Mouse (Mus musculus) erythroblast, embryonic 14.5 days (primary cell): ENCODE measurements around the gene Hoxd10. TPM values are rescaled to one million over a fixed set of nuclear protein-coding genes. Genes with fewer than 3 reads are reported as not detected.

Experiments used
- H3K27me3 ChIP-seq: 2 replicates; pipeline ENCODE4 v1.6.1; 2012; ENCODE audit warnings: inconsistent platforms; ENCODE audit not compliant: control insufficient read depth
- H3K36me3 ChIP-seq: 2 replicates; pipeline ENCODE4 v1.6.1; 2012; ENCODE audit warnings: mild to moderate bottlenecking, inconsistent platforms; ENCODE audit not compliant: control insufficient read depth
- H3K4me1 ChIP-seq: 2 replicates; pipeline ENCODE4 v1.6.1; 2012; ENCODE audit warnings: inconsistent platforms; ENCODE audit not compliant: control insufficient read depth
- H3K4me3 ChIP-seq: replicated peaks from 2 replicates; pipeline ENCODE3; 2012; ENCODE audit warnings: moderate library complexity, mild to moderate bottlenecking, inconsistent platforms
- H3K9me3 ChIP-seq: 2 replicates; pipeline ENCODE4 v1.6.1; 2012; ENCODE audit warnings: low read length, inconsistent platforms, mixed read lengths; ENCODE audit not compliant: control insufficient read depth
- GATA1 ChIP-seq: IDR thresholded peaks from 2 replicates; pipeline ENCODE4 v1.6.1; 2012; ENCODE audit warnings: low read length, inconsistent platforms, mixed read lengths
- TAL1 ChIP-seq: IDR thresholded peaks from 3 replicates; pipeline ENCODE4 v1.6.1; 2012; ENCODE audit warnings: low read length, inconsistent platforms, mixed read lengths
- polyA plus RNA-seq: library from polyadenylated mRNA; stranded (reverse); fragments of >175 nt; gene quantifications from 2 replicates; pipeline ENCODE4 v1.2.3, GENCODE M21; 2012

The Hoxd10 gene
- polyA plus RNA-seq, 1 experiment, result not detected

DNA sequence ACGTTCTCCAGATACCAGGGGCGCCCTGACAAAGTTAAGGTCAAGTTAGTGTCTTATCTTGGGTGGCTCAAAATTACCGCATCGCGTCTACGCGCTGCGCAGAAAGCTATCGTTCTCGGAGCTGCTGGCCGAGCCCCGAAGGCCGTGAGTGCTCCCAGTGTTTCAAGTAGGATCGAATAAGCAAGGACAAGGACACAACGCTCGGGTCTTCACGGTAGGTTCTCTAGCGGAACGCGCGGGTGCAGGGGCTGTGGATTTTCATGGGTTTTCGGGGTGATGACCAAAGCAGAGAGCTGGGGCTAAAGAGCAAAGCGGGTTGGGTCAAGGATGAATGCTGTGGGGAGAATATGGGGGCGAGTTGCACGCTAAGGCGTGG, 12.1 kb upstream of the Hoxd10 start:
- Histone ChIP-seq H3K36me3 (no peaks in the 10 kb centered on the region), H3K4me1 (no peaks in the 10 kb centered on the region), H3K4me3 (no peak overlapping the region), H3K27me3 (peaks cover 100% of the 10 kb centered on the region), H3K9me3 (peaks cover 2% of the 10 kb centered on the region; the same call in 1 of the 2 replicates)
- TF ChIP-seq TAL1, result no peak
- no peak for TF ChIP-seq GATA1

DNA sequence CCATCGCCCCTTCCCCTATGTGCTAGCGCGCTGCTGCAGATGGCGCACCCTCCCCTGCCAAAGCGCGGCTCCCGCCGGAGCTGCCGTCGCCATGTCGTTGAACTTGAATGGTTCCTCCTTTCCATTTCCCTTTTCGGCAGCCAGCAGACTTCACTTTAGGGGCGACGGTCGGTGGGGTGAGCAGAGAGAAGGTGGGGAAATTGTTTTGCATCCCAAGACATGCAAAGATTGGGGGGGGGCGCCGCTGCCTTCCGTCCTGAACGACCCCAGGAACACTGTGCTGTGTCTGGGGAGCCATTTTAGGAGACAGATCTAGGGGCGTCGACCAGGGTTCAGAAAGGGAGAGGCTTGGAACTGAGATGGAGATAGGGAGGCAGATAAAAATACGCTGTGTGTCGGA, 11.7 kb upstream of the Hoxd10 start:
- Histone ChIP-seq H3K27me3 (peaks cover 100% of the 10 kb centered on the region), H3K9me3 (peaks cover 2% of the 10 kb centered on the region; the same call in 1 of the 2 replicates), H3K4me3 (no peak overlapping the region)

DNA sequence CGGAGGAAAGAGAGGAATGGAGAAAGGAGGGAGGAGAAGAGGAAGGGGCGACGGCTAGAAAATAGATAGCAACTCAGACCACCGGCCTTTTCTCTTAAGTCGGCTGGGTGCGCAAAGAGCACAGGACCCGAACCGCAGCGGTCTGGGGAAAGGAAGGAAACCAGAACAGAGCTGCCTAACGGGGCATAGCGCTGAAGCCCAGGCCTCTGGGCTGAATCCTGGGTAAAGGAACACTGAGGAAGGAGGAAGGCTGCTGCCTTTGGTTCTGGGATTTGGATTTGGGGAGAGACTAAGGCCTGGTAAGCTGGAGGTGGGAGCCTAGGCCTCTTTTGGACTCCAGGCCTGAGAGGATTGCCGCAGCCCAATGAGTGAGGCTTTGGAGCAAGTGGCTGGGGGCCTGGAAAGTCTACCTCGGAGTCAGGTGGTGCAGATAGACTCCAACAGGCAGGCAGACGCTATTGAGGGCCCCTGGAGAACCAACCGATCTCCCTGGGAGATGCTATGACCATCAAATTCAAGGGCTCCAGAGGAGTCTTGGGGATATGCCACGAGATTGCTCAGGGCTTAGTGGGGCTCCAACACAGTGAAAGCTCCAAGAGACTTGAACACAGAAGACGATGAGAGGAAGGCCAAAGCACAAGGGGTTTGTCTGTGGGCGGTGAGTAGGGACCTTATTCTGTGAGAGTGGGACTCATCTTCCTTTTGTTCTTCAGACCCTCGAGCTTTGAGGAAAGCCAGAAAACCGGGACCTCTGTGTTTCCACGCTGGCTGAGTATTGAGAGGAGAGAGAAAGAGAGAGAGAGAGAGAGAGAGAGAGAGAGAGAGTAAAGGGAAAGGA, 10.9 kb upstream of the Hoxd10 start:
- TF ChIP-seq GATA1 (no peak), TAL1 (no peak)
- H3K36me3 ChIP-seq, result no peaks in the 10 kb centered on the region
- H3K4me3 ChIP-seq, result no peak overlapping the region
- H3K27me3 ChIP-seq, result peaks cover 100% of the 10 kb centered on the region
- peaks cover 2% of the 10 kb centered on the region; the same call in 1 of the 2 replicates for H3K9me3 ChIP-seq
- no peaks in the 10 kb centered on the region for H3K4me1 ChIP-seq

More for the DNA sequence above, 11.7 kb upstream of the Hoxd10 start:
- no peak for TF ChIP-seq GATA1
- no peak for TF ChIP-seq TAL1
- H3K36me3 ChIP-seq, result no peaks in the 10 kb centered on the region
- no peaks in the 10 kb centered on the region for H3K4me1 ChIP-seq

DNA sequence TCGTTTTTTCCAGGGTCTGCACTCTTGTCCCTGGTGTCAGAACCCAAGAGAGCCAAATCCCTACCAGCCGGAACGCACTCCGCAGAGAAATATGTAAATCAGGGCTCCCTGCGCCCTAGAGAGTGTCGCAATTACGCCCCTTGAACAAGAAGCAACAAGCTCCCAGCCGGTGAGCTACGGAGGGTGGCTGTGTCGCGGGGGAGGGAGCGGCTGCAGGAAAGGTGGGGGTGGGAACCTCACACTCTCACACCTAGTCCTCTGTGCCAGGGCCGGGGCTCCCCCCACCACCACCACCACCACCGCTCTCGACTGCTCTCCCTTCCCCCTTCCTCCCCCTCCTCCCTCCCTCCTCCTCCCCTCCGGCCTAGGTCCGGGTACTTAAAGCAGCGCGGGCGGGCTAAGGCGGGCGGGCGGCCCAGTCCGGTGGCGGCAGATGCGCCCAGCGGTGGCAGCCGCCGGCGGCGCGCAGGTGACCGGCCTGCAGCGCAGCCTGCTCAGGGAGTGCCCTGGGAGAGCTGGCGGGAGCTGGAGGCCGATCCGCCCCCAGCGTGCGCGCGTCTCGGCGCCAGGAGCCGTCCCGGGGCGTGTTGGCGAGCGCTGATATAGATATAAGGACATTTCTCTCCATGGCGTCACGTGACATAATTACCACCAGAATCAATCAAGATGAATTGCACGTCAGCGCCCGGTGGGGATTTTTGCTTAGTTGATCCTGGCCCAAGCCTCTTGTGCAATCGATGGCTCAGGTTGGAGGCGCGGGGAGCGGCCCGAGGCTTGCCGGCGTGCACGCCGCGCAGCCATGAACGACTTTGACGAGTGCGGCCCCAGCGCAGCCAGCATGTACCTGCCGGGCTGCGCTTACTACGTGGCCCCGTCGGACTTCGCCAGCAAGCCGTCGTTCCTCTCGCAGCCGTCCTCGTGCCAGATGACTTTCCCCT, 9.9 kb upstream of the Hoxd10 start:
- H3K4me1 ChIP-seq, result no peaks in the 10 kb centered on the region
- peaks cover 100% of the 10 kb centered on the region for H3K27me3 ChIP-seq
- no peaks in the 10 kb centered on the region for H3K36me3 ChIP-seq
- no peak overlapping the region for H3K4me3 ChIP-seq
- peaks cover 2% of the 10 kb centered on the region; the same call in 1 of the 2 replicates for H3K9me3 ChIP-seq
- TF ChIP-seq GATA1 (no peak), TAL1 (no peak)

DNA sequence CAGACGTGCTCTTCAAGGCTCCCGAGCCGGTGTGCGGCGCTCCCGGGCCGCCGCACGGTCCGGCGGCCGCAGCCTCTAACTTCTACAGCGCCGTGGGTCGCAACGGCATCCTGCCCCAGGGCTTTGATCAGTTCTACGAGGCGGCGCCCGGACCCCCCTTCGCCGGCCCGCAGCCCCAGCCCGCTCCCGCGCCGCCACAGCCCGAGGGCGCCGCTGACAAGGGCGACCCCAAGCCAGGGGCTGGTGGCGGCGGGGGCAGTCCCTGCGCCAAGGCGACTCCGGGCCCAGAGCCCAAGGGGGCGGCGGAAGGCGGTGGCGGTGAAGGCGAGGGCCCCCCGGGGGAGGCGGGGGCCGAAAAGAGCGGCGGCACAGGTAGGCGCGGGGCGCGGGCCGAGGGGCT, 8.9 kb upstream of the Hoxd10 start:
- H3K4me3 ChIP-seq, result no peak overlapping the region
- H3K27me3 ChIP-seq, result peaks cover 100% of the 10 kb centered on the region
- no peaks in the 10 kb centered on the region for H3K4me1 ChIP-seq
- TF ChIP-seq TAL1, result no peak
- TF ChIP-seq GATA1, result no peak
- H3K36me3 ChIP-seq, result no peaks in the 10 kb centered on the region
- H3K9me3 ChIP-seq, result peaks cover 5% of the 10 kb centered on the region; the same call in 1 of the 2 replicates

DNA sequence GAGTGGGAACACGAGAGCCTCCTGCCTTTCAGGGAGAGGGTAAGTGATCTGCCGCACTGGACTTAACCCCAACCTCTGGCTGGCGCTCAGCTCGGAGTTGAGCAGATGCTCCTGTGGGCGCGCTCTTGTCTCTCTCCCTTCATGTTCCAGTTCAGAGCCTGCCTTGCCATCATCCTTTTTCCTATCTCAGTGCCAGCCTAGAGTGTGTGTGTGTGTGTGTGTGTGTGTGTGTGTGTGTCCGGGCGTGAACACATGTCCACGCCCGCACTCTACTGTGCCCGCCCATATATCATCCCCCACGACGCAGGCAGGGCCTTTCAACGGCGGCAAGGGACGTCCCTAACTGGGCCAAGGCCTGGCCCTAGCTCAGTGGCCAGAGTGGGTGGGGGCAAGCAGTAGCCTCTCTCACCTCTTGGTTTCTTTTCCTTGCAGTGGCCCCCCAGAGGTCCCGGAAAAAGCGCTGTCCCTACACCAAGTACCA, 8.2 kb upstream of the Hoxd10 start:
- H3K9me3 ChIP-seq, result peaks cover 6% of the 10 kb centered on the region; the same call in 1 of the 2 replicates
- no peak overlapping the region for H3K4me3 ChIP-seq
- H3K27me3 ChIP-seq, result peaks cover 100% of the 10 kb centered on the region
- TF ChIP-seq GATA1, result no peak
- TF ChIP-seq TAL1, result no peak
- no peaks in the 10 kb centered on the region for H3K36me3 ChIP-seq
- no peaks in the 10 kb centered on the region for H3K4me1 ChIP-seq

DNA sequence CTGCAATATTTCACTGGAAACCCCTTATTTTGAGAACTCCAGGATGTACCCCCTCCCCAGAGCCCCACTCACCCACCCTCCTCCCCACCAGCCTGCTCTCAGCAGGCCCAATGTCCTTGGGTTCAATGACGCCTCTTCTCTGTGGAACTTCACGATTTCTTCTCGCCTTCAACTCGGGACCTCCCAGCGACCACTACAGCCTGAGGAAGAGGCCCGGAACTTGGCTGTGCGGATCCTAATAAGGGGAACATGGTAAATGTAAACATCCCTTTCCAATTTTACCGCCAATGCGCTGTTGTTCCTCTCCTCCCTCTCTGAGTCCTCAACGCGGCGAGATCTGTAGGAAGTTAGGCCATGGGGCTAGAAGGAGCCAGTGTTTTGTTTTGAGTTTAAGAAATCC, 7.6 kb upstream of the Hoxd10 start:
- Histone ChIP-seq H3K4me1 (no peaks in the 10 kb centered on the region), H3K27me3 (peaks cover 100% of the 10 kb centered on the region), H3K9me3 (peaks cover 6% of the 10 kb centered on the region; the same call in 1 of the 2 replicates), H3K36me3 (no peaks in the 10 kb centered on the region), H3K4me3 (no peak overlapping the region)
- TF ChIP-seq GATA1 (no peak), TAL1 (no peak)

DNA sequence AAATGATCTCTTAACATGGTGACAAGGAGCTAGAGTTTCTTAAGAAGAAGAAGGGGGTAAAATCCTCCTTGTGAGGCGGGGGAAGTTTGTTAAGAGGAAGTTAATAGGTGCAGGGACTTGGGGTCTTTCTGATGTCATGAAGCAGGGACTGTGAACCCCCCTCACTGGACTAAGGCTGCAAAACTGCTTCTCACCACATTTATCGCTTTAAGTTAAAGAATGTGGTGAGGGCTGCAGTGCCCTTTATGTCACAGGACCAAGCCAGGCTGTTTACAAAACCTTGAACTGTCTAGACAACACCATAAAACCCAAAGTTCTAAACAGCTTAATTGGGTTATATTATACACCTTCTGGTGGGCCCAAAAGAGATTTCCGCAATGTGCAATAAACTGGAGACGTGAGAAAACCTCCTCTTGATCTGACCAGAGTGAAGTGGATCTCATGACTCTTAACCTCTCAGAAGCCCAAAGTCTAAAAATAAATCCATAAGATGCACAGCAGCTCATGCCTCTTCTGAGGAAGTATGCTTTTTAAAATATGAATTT, 6.6 kb upstream of the Hoxd10 start:
- TF ChIP-seq GATA1 (no peak), TAL1 (no peak)

More for the DNA sequence above, 6.6 kb upstream of the Hoxd10 start:
- Histone ChIP-seq H3K4me3 (no peak overlapping the region), H3K27me3 (peaks cover 100% of the 10 kb centered on the region), H3K36me3 (no peaks in the 10 kb centered on the region), H3K4me1 (no peaks in the 10 kb centered on the region), H3K9me3 (peaks cover 6% of the 10 kb centered on the region; the same call in 1 of the 2 replicates)
